Mouse (Mus musculus) MEL (cell line): ENCODE measurements at regions not wholly inside any gene's neighbourhood (a gene's known extent, or its start where the extent isn't known, plus 50 kb on each side); places are given as distances from the start of the nearest gene placed in this dataset.

Experiments
- DNase-seq: peaks from one replicate; pipeline ENCODE4 v3.0.0; 2011; ENCODE audit warnings: low read depth, low spot score
- H3K27ac ChIP-seq: 2 replicates; pipeline ENCODE4 v1.5.1; 2012; ENCODE audit warnings: low read depth, mild to moderate bottlenecking, control low read depth, low read length, moderate library complexity; ENCODE audit not compliant: control insufficient read depth
- H3K27me3 ChIP-seq, 2 experiments: fragments of 150-350 bp in 1 of 2; sonication (generic) in 1 of 2; 2 replicates each; pipeline ENCODE4 v1.6.1; 2012; ENCODE audit warnings: low read length in 2 of 2, mild to moderate bottlenecking in 2 of 2, improper control_type of control experiment in 1 of 2, moderate library complexity in 1 of 2; ENCODE audit not compliant: insufficient read depth in 2 of 2, control insufficient read depth in 1 of 2
- H3K36me3 ChIP-seq, 2 experiments: 2 replicates each; pipeline ENCODE4 v1.6.1; 2012 to 2014; ENCODE audit warnings: low read length in 2 of 2, improper control_type of control experiment in 1 of 2, inconsistent platforms in 1 of 2, mild to moderate bottlenecking in 1 of 2; ENCODE audit not compliant: insufficient read depth in 2 of 2, control insufficient read depth in 1 of 2
- H3K4me1 ChIP-seq, 2 experiments: fragments of 150-350 bp in 1 of 2; sonication (generic) in 1 of 2; 2 replicates each; pipeline ENCODE4 v1.6.1; 2012; ENCODE audit warnings: low read length in 2 of 2, improper control_type of control experiment in 1 of 2, mild to moderate bottlenecking in 1 of 2; ENCODE audit not compliant: insufficient read depth in 2 of 2, control insufficient read depth in 1 of 2
- H3K4me3 ChIP-seq, 2 experiments: fragments of 150-350 bp in 1 of 2; sonication (generic) in 1 of 2; 2 replicates each; pipeline ENCODE4 v1.5.1; 2012; ENCODE audit warnings: low read depth in 2 of 2, low read length in 2 of 2, mild to moderate bottlenecking in 2 of 2, moderate library complexity in 2 of 2, control low read depth in 1 of 2, improper control_type of control experiment in 1 of 2; ENCODE audit not compliant: control insufficient read depth in 1 of 2, insufficient read depth in 1 of 2
- H3K79me2 ChIP-seq: 2 replicates; pipeline ENCODE4 v1.6.1; 2012; ENCODE audit warnings: mild to moderate bottlenecking, low read length, moderate library complexity; ENCODE audit not compliant: control insufficient read depth, poor library complexity, insufficient read depth
- H3K9ac ChIP-seq: 2 replicates; pipeline ENCODE4 v1.6.1; 2012; ENCODE audit warnings: low read depth, mild to moderate bottlenecking, control low read depth, low read length, moderate library complexity; ENCODE audit not compliant: control insufficient read depth, poor library complexity, severe bottlenecking
- H3K9me3 ChIP-seq: fragments of 150-350 bp; sonication (generic); replicated peaks from 2 replicates; pipeline ENCODE4 v1.6.1; 2012; ENCODE audit warnings: mild to moderate bottlenecking, low read length, improper control_type of control experiment, moderate library complexity; ENCODE audit not compliant: insufficient read depth
- CHD1 ChIP-seq: IDR thresholded peaks from 2 replicates; pipeline ENCODE4 v1.6.1; 2012; ENCODE audit warnings: low read depth, mild to moderate bottlenecking, inconsistent platforms, low read length, improper control_type of control experiment
- CTCF ChIP-seq, 3 experiments: IDR thresholded peaks in 2 of 3; conservative IDR thresholded peaks in 1 of 3; 2 replicates each; pipeline ENCODE4 v1.5.1; 2011 to 2012; ENCODE audit warnings: low read length in 3 of 3, low read depth in 2 of 3, mild to moderate bottlenecking in 2 of 3, improper control_type of control experiment in 1 of 3, inconsistent platforms in 1 of 3, mixed read lengths in 1 of 3, moderate library complexity in 1 of 3; ENCODE audit not compliant: control insufficient read depth in 1 of 3, insufficient read depth in 1 of 3, poor library complexity in 1 of 3, severe bottlenecking in 1 of 3
- EP300 ChIP-seq, 2 experiments: IDR thresholded peaks; 2 replicates each; pipeline ENCODE4 v1.6.1; 2011; ENCODE audit warnings: improper control_type of control experiment in 2 of 2, low read length in 2 of 2, low read depth in 1 of 2, mild to moderate bottlenecking in 1 of 2
- GATA1 ChIP-seq: IDR thresholded peaks from 2 replicates; pipeline ENCODE4 v1.6.1; 2011; ENCODE audit warnings: low read depth, low read length, improper control_type of control experiment
- KAT2A ChIP-seq: conservative IDR thresholded peaks from 2 replicates; pipeline ENCODE4 v1.6.1; 2012; ENCODE audit warnings: low read depth, low read length, improper control_type of control experiment, inconsistent platforms
- MAFK ChIP-seq: IDR thresholded peaks from 2 replicates; pipeline ENCODE4 v1.6.1; 2011; ENCODE audit warnings: low read depth, mild to moderate bottlenecking, low read length, improper control_type of control experiment, borderline replicate concordance
- MAZ ChIP-seq: IDR thresholded peaks from 2 replicates; pipeline ENCODE4 v1.6.1; 2012; ENCODE audit warnings: low read depth, mild to moderate bottlenecking, inconsistent platforms, low read length, improper control_type of control experiment
- MXI1 ChIP-seq: IDR thresholded peaks from 2 replicates; pipeline ENCODE4 v1.6.1; 2011; ENCODE audit warnings: mild to moderate bottlenecking, low read depth, low read length, improper control_type of control experiment
- NRF1 ChIP-seq: IDR thresholded peaks from 2 replicates; pipeline ENCODE4 v1.6.1; 2014; ENCODE audit warnings: low read depth, mild to moderate bottlenecking, inconsistent platforms, low read length, improper control_type of control experiment, moderate library complexity; ENCODE audit not compliant: poor library complexity, insufficient read depth, severe bottlenecking
- POLR2A ChIP-seq, 2 experiments: IDR thresholded peaks; 2 replicates each; pipeline ENCODE4 v1.6.1; 2011 to 2012; ENCODE audit warnings: low read length in 2 of 2, mild to moderate bottlenecking in 2 of 2, control low read depth in 1 of 2, improper control_type of control experiment in 1 of 2, low read depth in 1 of 2, moderate library complexity in 1 of 2; ENCODE audit not compliant: control insufficient read depth in 1 of 2, insufficient read depth in 1 of 2, poor library complexity in 1 of 2
- RCOR1 ChIP-seq: IDR thresholded peaks from 2 replicates; pipeline ENCODE4 v1.6.1; 2012; ENCODE audit warnings: low read depth, mild to moderate bottlenecking, inconsistent platforms, low read length, improper control_type of control experiment
- SIN3A ChIP-seq: IDR thresholded peaks from 2 replicates; pipeline ENCODE4 v1.6.1; 2012; ENCODE audit warnings: low read length, improper control_type of control experiment, inconsistent platforms
- TBP ChIP-seq: IDR thresholded peaks from 2 replicates; pipeline ENCODE4 v1.8.0; 2011; ENCODE audit warnings: low read depth, low read length, improper control_type of control experiment
- UBTF ChIP-seq: IDR thresholded peaks from 2 replicates; pipeline ENCODE4 v1.6.1; 2012; ENCODE audit warnings: low read depth, mild to moderate bottlenecking, inconsistent platforms, low read length, improper control_type of control experiment, moderate library complexity, borderline replicate concordance; ENCODE audit not compliant: insufficient read depth
- USF1 ChIP-seq: IDR thresholded peaks from 2 replicates; pipeline ENCODE4 v1.6.1; 2014; ENCODE audit warnings: low read depth, mild to moderate bottlenecking, inconsistent platforms, low read length, improper control_type of control experiment, moderate library complexity
- ZC3H11A ChIP-seq: IDR thresholded peaks from 2 replicates; pipeline ENCODE4 v1.6.1; 2012; ENCODE audit warnings: low read depth, mild to moderate bottlenecking, inconsistent platforms, low read length, improper control_type of control experiment
- ZKSCAN1 ChIP-seq: IDR thresholded peaks from 2 replicates; pipeline ENCODE4 v1.6.1; 2012; ENCODE audit warnings: low read depth, mild to moderate bottlenecking, inconsistent platforms, low read length, improper control_type of control experiment, moderate library complexity

- Histone ChIP-seq H3K79me2 (no peaks in the 10 kb centered on the region), H3K4me3 (no peak overlapping the region), H3K9ac (no peak overlapping the region), H3K9me3 (no peaks in the 10 kb centered on the region), H3K27ac (no peak overlapping the region), H3K4me1 (no peaks in the 10 kb centered on the region), H3K27me3 (peaks cover 0 to 2% of the 10 kb centered on the region in 2 experiments; a peak in 3 of 4 replicates), H3K36me3 (no peaks in the 10 kb centered on the region)
- TF ChIP-seq TBP (no peak), SIN3A (no peak), NRF1 (no peak), MAZ (no peak), MXI1 (no peak), MAFK (no peak), EP300 (IDR thresholded peaks at IDR 0.05; ENCODE audit: low read depth in 1 of 2, low read length in 2 of 2) (no peak), KAT2A (no peak), CTCF (IDR thresholded peaks at IDR 0.05 in 2 of 3, conservative IDR thresholded peaks at IDR 0.05 in 1 of 3; ENCODE audit: control insufficient read depth in 1 of 3, insufficient read depth in 1 of 3, low read depth in 2 of 3, low read length in 3 of 3, poor library complexity in 1 of 3, severe bottlenecking in 1 of 3) (no peak), UBTF (no peak), USF1 (no peak), GATA1 (no peak), POLR2A (IDR thresholded peaks at IDR 0.05; ENCODE audit: control insufficient read depth in 1 of 2, insufficient read depth in 1 of 2, low read depth in 1 of 2, low read length in 2 of 2, poor library complexity in 1 of 2) (no peak), ZC3H11A (no peak), RCOR1 (no peak), ZKSCAN1 (no peak), CHD1 (no peak)
- no peak for DNase-seq
Measured at GRCm38 (mm10) chr15:34741488-34741887, 383.8 kb upstream of the 9430069I07Rik start.
